Mouse (Mus musculus) layer of hippocampus, adult 9-11 months (tissue): ENCODE measurements around the gene Trex2.

Experiments used
- DNase-seq: peaks from one replicate; pipeline ENCODE4 v3.0.0; 2022

Trex2 gene

DNA sequence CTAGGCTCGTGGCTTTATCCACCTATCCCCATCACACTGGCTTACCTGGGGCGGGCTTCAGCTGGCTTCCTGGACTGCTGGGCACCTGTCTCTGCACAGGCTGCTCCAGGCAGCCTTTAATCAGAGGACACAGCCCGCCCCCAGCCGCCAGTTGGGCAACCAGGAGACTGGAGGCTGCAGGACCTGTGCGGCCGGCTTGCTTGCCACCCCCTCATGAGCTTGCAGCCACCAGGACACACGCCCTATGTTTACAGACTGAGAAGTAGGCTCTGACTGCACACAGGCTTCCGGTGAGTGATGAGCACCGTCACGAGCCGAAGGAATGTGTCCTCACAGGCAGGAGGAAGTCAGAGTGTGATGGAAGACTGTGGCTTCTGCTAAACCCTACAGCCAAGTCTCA lies at the start of gene Trex2:
Trex2 (minus strand) TSS at position 93 of the 400 bp plus-strand sequence.
- no peak for DNase-seq

- DNase-seq = no peak
These were observed 49.7 kb upstream of the Trex2 start for GRCm38 (mm10) chrX:73484870-73485269.

GRCm38 (mm10) chrX:73484076-73484475 lies 48.9 kb upstream of the Trex2 start:
- no peak for DNase-seq

GRCm38 (mm10) chrX:73483484-73483810 lies 48.3 kb upstream of the Trex2 start, which contains the start of gene Bgn:
Gene Bgn (plus strand): TSS chrX:73483602.
- DNase-seq = no peak

- DNase-seq = no peak
These were observed 47.7 kb upstream of the Trex2 start for GRCm38 (mm10) chrX:73482643-73483483.

DNA sequence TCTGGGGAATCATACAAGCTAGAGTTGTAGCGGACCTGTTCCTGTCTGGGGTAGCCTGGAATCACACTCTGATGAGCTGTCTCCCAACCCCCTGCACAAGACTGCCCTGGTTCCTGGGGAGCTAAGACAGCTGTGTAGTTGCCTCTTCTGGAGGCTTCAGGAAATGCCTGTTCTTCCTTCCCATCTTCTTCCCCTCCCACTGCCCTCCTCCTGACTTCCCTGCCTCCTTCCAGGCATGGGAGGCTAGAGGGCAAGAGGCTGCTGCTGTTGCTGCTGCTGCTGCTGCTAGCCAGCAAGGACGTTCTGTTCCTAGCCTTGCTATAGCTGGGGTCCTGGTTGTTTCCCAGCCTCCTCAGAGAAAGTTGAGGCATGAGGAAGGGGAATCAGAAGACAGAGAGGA lies 45.2 kb upstream of the Trex2 start:
- DNase-seq = no peak

DNA sequence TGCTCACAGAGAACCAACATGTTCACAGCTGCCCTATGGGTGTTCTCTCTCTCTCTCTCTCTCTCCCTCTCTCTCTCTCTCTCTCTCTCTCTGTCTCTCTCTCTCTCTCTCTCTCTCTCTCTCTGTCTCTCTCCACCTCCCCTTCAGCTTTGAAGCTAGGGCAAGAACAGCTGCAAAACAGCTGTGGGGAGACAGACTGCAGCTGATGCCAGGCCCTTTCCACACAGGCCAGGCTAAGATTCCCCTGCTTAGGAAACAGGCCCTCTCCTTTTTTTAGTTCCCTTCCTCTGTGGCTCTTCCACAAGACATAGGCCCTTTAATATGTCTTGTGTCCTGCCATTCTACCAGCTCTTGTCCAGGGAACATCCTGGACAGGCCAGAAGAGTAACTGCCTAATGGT lies 44.5 kb upstream of the Trex2 start:
- no peak for DNase-seq

- DNase-seq = no peak
These were observed 42.4 kb upstream of the Trex2 start for GRCm38 (mm10) chrX:73477500-73477899.

DNA sequence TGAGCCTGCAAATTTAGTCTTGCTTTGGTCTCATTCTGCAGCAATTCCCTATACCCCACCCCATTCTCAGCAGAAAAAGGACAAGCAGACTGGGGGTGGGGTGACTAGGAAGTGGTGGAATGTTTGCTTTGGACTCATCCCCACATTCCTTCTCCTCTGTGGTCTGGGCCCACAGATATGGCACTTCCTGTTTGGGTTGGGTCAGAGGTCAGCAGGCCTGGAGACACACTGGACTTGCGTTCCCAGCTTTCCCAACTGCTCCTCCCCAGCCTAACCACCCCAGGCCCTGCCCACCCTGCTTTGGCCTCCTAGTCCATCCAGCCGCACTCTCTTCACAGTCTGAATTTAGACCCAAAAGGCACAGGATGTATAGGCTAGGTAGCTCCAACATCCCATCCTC lies 41.5 kb upstream of the Trex2 start:
- no peak for DNase-seq

- no peak for DNase-seq
These were observed 40.6 kb upstream of the Trex2 start for GRCm38 (mm10) chrX:73475658-73476256.

DNA sequence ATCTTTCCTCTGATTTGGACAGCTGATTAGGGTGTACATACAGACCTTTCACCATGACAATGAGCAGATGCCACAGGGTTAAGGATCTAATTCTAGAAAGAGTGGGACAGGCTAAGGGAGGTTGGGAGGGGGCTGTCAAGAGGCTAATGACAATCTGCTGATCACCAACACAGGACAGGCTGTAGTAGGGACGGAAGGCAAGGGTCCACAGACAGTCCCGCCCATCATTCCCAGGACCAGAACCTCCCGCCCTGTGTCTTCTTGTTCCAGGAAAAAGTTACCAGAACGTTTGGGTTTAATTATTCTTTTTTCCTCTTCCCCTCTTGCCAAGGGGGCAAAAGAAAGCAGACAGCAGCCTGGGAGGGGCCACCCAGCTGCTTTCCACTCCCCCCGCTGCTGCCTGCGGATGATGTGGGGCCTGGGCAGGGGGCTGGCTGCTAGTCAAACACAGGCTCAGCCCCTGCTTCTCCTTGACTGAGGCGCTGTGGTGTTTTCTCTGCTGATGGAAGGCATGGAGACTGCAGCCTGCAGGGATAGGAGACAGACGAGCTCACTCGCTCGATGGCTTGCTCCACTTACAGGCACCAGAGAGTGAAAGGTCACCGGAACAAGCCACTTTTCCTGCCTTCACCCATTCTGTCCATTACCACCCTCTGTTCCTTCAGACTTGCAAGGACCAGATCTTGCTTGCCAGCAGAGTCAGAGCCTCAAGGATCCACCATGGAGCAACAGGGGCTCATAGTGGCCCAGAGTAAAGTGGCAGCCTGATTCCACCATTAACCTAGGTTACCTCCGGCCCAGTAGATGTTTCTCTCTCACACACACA lies 39.4 kb upstream of the Trex2 start:
- DNase-seq = no peak

DNA sequence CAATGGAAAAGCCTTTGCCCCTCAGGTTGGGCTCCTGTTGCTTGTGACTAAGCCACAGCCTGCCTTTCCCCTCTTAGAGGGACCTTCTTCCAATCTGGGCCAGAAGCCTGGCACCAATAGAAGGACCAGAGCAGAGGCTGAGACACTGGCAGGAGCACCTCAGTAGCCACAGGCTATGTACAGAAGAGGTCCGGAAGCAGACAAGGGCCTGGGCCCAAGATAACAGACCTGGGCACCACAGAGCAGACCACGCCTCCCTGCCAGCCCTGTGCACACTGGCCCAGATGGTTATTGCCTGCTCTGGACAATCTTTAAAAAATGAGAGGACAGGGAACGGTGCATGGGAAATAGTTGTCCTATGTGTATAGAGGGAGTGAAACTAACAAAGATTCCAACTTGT lies 36.6 kb upstream of the Trex2 start:
- DNase-seq = no peak

- DNase-seq = no peak
These were observed 33.6 kb upstream of the Trex2 start for GRCm38 (mm10) chrX:73468752-73469151.

DNA sequence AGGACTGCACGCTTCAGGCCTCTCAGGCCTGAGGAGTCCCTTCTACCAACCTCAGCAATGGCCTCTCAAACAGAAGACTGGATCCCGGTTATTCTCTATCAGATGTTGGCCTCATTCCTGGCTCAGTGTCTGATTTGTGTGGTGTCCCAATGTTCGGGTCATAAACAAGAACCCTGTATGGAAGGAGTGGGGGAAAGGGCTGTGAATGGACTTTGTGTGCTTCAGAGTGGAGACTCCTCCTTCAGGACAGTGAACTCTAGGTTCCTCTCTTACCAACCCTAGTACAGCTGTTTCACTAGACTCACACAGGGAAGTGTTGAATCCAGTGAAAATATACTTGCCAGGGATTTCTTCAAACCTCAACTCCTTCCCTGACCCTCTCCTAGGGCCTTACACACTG lies 33.2 kb upstream of the Trex2 start:
- DNase-seq = no peak

- no peak for DNase-seq
These were observed 32.5 kb upstream of the Trex2 start for GRCm38 (mm10) chrX:73467446-73468241.

DNA sequence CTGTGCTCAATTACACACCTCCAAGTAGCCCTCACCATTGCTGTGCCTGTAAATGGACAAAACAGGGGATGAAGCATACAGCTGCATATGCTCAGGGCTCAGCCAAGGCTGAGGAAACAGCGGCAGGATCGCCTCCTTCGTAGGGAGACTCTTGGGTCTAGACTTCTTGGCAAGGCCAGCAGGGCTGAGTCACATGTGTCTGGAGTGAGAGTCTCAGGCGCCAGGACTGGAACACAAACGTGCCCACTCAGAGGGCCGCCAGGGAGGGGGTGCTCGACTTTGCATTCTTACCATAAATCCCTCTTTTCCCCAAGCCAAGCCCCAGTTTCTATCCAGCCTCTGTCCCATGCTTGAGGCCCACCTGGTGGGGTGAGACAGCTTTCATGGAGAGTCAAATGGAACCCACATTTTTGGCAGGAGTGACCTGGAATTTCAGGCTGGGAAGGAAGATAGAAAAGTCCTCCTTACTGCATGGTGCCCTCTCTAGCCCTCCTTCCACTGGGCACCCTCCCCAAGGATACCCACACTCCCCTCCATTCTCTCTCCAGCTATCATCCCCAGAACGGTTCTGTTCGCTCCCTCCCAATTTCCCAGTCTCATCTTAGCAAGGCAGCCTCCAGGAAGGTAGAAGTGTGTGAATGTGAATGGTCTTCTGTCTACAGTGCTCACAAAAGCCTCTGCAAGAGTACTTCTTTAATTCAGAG lies 30.5 kb upstream of the Trex2 start:
- DNase-seq = no peak

GRCm38 (mm10) chrX:73460792-73461191 lies 25.6 kb upstream of the Trex2 start:
- no peak for DNase-seq

GRCm38 (mm10) chrX:73458877-73459392 lies 23.8 kb upstream of the Trex2 start, which contains the start of gene Haus7:
Gene Haus7 (minus strand): TSS chrX:73459044.
- peak; percentile 96 for DNase-seq

DNA sequence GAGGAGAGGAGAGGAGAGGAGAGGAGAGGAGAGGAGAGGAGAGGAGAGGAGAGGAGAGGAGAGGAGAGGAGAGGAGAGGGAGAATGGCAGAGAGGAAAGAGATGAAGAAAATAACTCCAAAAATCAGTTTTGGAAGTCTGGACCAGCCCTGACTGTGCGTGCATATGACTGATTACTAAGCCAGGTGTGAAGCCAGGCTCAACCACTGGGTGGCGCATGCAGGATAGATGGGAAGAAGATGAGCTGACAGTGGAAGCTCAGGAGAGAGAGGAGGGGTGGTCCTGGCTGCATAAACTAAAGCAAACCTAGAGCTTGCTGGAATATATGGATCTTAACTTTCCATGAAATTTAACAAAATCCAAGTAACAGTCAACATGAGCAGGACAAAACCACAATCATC lies 16.8 kb upstream of the Trex2 start:
- peak; percentile 35 for DNase-seq

GRCm38 (mm10) chrX:73441428-73441827 lies 6.3 kb upstream of the Trex2 start:
- peak; percentile 10 for DNase-seq

GRCm38 (mm10) chrX:73432850-73433249 lies 2.3 kb downstream of the Trex2 start:
- DNase-seq = no peak

DNA sequence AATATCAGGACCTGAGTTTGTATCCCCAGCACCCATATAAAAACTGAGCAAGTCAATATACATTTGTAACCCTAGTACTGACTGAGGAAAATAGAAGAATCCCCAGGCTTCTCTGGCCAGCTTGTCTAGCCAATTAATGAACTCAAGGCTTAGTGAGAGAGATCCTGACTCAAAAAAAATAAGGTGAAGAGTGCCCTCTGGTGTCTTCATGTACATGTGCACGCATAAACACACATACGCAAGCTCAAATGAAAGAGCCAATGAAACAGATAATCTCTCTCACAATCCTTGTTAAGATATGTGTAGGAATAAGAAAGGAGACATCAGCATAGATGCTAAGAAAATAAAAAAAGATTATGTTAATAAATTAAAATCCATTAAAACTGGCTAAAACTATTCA lies 5.1 kb downstream of the Trex2 start:
- no peak for DNase-seq
